Mouse (Mus musculus): ENCODE results near the gene E2f8.

E2f8 gene

DNA sequence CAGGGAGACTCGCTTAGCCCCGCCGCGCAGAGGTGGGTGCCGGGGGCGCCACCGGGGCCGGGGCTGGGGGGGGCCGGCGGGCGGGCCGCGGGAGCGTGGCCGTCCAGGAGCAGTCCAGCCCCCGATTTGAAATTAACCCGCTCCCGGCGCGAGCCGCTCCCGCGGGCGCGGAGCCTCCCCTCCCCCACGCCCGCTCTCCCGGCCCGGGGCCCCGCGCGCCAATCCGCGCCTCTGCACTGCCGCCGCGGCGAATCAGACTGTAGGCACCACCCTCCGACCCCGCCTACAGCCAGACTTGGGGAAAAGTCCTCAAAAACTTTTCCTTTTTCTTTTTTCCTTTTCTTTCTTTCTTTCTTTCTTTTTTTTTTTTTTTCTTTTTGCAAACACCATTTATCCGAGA is at the start of gene E2f8:
Gene E2f8 (minus strand): TSS at position 111 of the 400 bp plus-strand sequence.
- DNase-seq (ENCODE audit: low spot score in 2 of 2), result no peak

DNA sequence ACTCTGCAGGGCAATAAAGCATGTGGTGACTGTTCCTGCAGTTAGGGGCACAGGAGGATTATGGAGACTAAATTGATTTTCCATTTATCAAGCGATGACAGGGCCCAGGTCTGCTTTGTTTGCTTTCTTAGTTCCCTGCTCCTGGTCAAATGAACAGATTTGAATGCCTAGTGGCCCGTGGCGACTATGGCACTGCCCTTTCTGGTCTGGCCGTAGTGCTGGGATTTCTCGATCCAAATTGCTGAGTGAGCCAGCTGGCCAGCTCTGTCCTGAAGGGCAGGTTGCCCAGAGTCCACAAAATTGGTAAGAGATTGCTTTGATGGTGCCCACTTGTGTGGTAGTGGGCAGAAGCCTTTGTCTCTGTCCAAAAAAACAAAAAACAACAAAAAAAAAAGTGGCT is 49.0 kb upstream of the E2f8 start:
- DNase-seq (ENCODE audit: low spot score in 2 of 2), result no peak

DNA sequence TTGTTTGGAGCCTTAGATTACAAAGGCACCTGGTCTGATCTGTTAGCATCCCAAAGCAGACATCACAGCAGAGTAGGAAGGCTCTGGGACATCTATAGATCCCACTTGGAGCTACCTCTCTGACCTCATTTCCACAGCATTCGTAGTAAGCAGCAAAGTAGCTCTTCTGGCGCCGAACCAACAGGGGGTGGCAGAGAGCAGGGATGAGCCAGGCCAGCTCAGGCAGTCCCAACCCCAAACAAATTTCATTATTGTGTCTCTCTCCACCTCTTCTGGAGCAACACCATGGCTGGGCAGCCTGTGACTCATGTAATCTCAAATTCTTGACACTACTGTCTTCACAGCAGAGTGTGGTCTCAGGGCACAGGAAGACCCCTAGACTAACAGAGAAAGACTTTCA is 47.0 kb upstream of the E2f8 start:
- DNase-seq (ENCODE audit: low spot score in 2 of 2), result peak; percentile 35 to 47

DNA sequence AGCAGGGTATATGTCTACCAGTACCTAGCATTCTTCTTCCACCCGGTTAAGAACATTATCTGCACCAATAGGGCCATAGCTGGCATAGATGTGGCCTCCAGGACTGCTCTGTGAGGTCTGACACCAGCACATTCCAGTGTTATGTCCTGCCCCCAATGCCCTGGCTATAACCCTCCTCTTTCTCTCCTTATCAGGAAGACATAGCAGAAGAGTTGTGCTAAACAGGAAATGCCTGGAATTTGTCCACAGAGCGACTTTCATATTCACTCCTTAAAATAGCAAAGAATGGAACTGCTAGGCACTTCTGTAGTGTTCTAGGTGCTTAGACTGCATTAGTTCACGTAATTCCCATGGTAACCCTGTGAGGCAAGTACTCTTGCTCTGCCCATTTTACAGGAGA is 43.8 kb upstream of the E2f8 start:
- no peak for DNase-seq (ENCODE audit: low spot score in 2 of 2)

DNA sequence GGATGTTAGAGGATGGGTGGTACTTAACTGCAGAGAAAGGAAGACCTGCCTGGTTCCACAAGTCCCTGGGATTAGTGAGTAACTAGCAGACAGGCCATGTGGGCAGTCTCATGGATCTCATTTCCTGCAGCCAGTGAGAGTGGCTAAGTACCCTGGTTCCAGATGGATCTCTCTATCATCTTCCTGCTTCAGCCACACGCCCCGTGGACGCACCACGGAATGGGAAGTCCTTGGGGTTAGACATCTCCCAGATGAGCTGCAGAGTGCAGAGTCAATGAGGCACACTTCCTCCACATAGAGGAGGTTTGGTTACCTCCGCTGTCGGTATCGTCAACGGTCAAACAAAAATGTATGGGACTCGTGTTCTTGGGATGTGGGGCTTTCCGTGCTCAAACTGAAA is 42.2 kb upstream of the E2f8 start:
- DNase-seq (ENCODE audit: low spot score in 2 of 2), result no peak

DNA sequence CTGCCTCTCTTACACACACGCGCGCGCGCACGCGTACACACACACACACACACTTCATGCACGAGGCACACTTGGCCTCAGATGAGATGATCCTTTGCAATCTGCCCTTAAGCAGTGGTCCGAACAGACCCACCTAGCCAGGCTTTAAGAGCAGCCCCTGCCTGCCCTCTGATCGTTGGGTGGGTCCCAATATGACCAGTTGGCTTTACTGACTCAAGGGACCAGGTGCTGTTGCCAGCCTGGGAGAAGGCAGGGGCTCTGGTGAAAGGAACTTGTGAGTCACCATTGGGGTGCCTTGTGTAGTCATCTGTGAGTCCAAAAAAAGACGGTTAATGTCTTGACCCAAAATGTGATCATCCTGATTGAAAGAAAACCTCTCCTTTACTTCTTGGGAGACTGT is 37.0 kb upstream of the E2f8 start:
- DNase-seq (ENCODE audit: low spot score in 2 of 2), result no peak

DNA sequence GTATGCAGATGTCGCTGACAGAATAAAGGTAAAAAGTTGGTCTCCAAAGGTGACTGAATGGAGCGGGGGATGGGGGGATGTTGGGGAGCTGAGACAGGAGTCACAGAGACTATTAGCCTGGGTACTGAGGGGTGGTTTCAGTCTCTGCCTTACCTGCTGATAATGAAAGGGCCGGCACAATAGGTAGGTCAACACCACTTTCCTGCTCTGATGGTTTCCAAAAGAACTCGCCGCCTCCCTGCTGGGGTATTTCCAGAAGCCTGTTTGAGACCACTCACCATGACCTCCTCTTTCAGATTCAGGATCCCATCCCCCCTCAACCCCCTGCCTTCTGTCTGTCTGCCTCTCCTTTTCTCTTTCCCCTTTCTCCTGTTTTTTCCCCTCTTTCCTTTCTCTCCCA is 36.6 kb upstream of the E2f8 start:
- no peak for DNase-seq (ENCODE audit: low spot score in 2 of 2)

DNA sequence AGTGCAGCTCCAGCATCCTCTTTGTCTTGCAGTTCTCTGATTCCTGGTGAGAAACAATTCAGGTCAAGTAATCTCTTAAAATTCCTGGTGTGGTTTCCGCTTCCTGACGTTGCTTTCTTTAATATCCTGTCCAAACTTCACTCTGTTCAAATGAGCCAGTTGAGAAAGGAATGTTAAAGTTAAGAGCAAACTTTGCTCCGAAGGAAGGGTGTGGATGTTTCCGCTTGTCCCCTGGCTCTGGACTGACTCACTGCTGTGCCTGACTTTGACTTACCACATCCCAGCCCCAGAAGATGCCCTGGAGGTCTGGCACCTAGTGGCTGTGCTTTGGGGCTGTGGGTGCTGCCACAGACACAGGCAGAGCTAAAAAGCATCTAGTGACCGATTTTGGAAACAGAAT is 36.1 kb upstream of the E2f8 start:
- DNase-seq (ENCODE audit: low spot score in 2 of 2), result no peak

DNA sequence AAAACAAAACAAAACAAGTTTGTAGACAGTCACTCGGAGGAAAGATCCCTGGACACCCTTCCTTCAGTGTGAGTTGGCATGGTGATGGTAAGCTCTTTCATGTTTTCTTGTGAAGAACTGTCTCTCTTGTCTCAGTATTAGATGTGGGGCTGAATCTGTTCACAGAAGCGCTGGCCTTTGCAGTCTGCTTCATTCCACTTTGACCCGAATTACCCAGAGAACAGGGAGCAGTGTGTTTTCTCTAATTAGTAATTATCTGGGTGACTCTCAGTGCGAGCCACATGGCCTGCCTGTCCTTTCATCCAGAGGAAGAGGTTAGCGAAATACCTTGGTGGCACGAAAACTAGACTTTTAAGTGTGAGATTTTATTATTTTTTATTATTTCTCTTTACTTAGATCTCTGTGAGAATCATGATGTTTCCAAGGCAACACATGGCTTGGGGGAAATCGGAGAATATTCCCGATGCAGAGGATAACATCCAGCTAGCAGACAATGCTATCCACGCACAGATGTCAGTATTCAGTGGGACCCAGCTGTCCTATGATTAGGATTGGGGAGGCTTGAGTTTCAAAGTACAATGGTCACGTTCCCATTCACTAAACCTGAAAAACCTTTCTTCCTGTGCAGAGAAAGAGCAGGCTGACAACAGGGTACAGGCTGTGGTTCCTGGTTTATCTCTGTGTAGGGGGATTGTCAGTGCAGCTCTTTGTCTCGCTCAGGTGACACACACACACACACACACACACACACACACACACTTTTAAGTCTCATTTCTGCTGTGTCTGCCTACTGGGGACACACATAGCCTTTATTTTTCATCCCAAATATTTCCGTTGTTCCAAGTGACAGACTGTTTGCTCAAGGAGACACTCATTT is 33.5 kb upstream of the E2f8 start:
- DNase-seq (ENCODE audit: low spot score in 2 of 2), result no peak

DNA sequence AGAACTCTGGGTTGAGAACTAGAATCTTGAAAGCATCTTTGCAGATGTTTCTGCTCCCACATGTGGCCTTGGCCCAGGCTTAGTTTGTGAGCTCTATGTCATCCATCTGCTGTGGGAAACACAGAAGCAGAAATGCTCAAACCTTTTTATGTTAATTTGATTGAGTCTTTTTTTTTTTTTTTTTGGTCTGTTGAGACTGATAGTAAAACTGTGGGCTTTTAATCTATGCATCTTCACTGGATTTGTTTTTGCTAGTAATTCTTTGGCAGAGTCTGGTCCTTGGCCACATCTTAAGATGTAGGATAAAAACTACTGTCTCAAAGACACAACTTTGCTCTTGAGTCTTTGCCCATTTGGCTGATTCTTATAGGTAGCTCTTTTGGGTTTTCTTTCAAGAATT is 29.8 kb upstream of the E2f8 start:
- no peak for DNase-seq (ENCODE audit: low spot score in 2 of 2)

DNA sequence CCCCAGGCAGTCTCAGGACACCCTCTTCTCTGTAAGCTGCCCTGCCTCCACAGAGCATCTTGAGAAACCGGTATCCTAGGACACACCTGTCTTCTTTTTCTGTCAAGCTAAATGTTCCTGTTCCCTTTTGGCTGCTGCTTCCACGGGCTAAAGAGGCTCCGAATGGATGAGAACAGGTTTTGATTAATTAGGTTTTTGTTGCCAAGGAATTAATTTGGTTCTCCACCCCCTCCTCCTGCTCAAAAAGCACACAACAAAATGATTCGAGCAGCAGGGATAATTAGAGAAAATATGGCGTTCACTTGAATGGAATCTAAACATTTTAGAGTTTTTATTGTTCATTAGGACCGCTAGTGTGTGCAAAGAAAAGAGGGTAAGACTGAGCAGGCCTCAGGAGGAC is 28.9 kb upstream of the E2f8 start:
- DNase-seq (ENCODE audit: low spot score in 2 of 2), result no peak

DNA sequence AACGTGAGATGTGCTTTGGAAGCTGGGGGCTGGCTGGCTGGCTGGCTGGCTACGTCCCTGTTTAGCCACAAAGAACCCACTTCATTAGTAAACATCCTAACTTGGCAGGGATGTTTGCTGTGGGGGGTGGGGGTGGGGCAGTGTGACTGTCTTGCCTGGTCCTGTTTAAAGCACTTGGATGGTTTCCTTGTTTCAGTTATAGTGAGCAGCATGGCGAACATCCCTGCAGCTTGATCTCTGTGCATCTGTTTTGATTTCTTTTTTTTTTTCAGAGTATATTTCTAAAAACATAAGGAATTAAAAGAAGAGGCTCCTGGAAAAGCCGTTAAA is 27.9 kb upstream of the E2f8 start:
- DNase-seq (ENCODE audit: low spot score in 2 of 2), result no peak

DNA sequence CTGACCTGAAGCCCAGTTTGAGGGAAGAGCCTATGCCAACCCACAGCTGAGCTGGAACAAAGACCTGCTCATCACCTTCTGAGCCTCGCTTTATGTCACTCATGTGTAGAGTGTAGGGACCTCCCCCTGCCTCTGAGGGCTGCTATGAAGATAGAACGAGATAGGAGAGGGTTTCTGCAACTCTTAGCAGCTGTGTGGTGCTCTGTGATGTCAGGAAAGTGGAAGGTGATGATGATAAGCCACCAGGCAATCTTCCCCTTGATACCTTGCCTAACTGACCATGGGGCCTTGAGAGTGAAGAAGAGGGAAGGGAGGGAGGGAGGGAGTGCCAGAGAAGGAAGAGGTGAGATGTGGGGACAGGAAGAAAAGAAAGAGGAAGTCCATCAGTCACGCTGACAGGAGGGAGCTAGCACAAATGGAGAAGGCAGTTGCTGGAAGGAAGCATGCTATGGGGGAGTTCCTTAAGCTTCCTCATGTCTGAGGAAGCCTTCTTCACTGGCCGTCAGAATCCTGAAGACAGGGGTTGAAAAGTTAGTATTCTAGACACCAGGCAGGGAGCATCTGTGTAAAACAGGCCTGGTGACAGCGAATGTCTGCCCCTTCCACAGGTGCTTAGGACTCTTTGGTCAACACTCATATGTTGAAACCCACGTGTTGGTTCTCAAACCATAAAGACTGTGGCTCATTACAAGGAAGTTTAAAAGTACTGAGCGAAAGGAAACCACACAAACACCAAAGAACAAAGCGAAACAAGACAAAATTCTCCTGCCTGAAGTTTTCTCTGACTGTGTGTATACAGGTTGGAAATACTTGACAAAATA is 27.3 kb upstream of the E2f8 start, which contains the start of gene Nav2:
Gene Nav2 (plus strand): TSS at position 196 of the 821 bp plus-strand sequence.
- peak; percentile 43 to 57 for DNase-seq (ENCODE audit: low spot score in 2 of 2)

DNA sequence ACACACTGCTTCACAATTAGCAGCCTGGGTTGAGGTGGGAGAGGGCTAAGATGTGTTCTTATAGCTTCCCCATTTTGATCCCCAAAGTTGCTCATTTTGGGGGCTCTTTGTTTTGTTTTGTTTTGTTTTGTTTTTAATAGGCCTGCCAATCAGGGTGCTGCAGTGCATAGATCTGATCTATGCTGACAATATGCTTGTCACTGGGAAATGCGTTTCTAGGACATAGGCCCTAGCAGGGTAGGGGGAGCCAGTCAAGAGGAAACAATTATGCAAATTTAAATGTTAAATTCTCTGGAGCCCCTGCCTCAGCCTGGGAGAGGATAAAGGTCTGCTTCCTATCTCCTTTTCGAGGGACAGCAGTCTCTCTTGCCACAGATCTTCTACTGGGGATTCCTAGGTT is 21.1 kb upstream of the E2f8 start:
- no peak for DNase-seq (ENCODE audit: low spot score in 2 of 2)

DNA sequence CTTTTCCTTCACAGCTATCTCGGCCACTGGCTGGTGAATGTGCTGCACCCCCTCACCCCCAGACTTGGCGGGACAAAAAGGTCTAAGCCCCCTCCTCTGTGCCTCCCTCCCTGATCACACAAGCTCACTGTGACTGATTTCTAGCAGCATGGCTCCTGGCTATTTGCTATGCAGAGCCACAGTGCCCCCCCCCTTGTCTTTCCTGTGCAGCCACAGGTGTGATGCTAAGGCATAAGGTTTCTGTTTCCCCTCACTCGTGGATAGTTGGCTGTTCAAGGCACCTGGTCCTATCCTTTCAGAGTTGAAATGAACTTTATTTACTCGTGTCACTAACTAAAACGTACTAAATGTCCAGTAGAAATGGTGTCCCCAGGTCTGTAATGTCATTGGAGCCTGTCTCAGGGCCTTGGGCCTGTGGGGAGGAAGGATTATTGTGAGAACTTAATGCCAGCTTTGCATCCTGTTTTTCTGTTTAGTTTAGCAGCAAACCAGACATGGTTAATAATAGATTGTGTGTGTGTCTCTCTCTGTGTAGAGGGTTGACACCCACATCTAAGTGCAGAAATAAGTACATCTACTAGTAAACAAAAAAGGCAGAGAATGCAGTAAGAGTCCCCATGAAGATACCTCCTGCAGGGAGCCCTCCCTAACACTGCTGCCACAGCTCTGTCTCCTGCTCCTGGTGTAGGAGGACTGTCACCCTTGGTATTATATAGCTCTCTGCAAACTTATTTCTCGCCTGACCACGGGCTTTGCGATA is 19.2 kb upstream of the E2f8 start:
- DNase-seq (ENCODE audit: low spot score in 2 of 2), result peak in 1 of 2 experiments; percentile 12

DNA sequence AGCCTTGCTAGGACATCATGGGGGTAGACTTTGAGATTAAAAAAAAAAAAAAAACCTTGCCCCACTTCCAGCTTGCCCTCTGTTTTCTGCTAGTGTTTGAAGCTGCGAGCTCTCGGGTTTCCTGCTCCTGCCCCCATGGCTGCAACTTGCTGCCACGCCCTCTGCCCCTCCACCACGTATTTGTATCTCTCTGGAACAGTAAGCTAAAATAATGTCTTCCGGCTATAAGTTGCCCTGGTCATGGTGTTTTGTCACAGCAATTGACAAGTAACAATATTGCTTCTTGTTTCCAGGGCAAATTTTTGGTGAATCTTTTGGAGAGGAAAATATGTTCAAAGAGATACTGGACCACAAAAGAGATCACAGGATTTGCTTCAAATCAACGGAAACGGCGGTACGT is 17.0 kb upstream of the E2f8 start:
- no peak for DNase-seq (ENCODE audit: low spot score in 2 of 2)

DNA sequence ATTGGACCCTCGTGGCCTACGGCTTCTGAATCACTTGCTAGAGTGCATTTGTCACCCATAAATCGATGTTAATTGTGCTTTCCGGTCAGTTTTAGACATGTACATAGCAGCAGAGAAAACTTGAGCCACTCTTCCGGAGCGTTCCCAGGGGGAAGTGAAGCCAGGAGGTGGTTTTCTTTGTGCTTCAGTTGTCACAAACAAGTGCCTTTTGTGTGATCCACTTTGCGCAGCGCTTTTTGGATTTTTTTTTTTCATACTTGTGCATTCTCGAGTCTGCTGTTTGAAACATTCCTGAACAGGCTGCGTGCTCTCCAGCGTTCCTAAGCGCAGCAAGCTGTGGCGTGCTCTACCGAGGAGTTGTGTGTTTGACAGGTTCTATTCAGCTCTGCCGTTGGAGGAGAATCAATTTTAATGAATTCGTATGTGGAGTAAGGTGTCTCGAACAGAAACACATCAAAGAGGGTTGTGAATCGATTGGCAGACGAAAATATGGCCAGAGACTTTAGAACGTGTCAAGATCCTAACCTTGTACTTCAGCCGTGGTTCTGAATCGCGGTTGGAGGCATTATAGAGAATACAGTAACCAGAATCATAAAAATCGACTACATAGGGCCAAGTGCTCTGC is 16.3 kb upstream of the E2f8 start:
- DNase-seq (ENCODE audit: low spot score in 2 of 2), result no peak

DNA sequence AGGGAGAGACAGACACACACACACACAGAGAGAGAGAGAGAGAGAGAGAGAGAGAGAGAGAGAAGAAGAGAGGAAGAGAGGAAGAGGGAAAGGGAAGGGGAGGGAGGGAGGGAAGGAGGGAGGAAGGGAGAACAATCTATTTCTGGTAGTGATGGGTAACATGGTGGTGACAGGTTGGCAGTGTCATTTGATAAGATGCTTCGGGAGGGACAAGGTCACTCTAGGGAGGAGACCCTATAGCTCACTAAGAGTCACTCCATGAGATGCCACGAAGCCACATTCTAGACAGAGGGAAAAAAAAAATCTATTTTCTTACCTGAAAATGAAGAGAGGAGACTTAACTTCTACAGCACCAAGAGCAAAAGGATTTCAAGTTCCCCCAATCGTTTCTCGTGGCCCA is 14.7 kb upstream of the E2f8 start:
- DNase-seq (ENCODE audit: low spot score in 2 of 2), result no peak

DNA sequence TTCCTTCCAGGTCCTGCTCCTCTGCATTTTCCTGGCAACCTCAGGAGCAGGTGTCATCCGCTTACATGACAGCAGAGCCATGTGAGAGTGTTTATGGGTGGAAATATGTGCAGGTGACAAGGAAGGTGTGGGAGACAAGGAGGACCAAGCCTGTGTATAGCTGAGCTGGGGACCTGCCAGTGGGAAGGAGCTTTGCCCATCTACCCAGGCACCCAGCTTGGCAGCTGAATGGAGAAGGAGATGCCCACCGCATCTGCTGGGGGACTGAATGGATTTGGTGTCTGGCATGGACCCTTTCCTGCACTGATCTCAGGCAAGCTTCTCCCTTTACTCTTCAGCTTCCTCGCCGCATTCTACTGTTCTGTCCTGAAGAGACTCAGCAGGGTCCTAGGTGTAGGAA is 14.1 kb upstream of the E2f8 start:
- DNase-seq (ENCODE audit: low spot score in 2 of 2), result no peak

DNA sequence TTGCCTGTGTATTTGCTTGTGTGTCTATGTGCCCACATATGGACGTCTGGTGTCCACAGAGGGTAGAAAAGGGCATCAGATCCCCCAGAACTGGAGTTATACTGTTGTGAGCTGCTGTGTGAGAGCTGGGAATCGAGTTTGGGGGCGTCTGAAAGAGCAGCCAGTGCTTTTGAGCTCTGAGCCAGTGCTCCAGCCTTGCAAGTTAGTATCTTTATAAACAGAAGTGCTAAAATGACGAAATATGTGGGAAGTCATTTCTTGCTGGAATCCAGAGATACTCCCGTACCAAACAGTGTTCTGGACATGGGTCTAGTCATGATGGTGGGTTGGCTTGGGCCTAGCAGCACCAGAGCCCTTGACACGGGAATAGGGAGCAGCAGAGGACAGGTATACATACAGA is 13.4 kb upstream of the E2f8 start:
- no peak for DNase-seq (ENCODE audit: low spot score in 2 of 2)

DNA sequence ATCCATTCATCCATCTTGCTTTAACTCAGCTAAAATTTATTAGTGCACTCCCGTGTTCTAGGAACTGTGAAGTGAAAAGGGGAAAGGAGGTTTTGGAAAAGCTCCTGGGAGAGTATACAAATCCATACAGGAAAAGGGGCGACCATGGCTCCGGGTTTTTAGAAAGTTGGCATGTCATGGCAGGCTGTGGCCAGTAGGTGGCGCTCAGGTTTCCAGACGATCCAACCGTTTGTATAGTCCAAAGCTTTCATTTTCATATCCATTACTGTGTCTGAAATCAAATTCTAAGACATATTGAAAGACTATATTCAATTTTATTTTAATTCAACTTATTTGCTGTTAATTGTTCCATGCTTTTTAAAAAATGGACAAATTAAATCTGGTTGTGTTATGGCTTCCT is 12.8 kb upstream of the E2f8 start:
- peak; percentile 41 to 54 for DNase-seq (ENCODE audit: low spot score in 2 of 2)

DNA sequence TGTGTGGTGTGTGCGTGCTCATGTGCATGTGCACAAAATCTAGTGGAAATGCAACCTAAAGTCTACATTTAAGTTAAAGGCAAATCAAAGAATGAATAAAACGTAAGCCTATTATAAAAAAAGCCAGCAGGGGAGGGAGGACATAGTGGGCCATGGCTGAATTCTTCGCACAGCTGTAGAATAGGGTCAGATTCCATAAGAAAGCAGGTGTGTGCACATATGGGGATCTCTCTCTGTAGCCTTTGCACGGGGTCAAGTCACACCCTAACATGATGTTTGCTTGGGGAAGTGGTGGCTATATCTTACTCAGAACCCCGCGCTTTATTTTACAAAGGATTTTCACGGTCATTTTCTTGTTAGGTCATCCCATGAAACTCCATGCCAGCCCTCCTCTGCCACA is 11.7 kb upstream of the E2f8 start:
- DNase-seq (ENCODE audit: low spot score in 2 of 2), result no peak

Data from natural killer cell, adult 2 months (primary cell).